Mouse (Mus musculus) bone marrow macrophage, adult 2 months (primary cell): Measurements from ENCODE around the gene 1700016K19Rik. TPM values are rescaled to one million over a fixed set of nuclear protein-coding genes. Genes with fewer than 3 reads are reported as not detected.
A peak's percentile ranks its signal among the peaks of the same experiment; 100 is the strongest.

Experiments used
- H3K27ac ChIP-seq: 2 replicates; pipeline ENCODE4 v1.5.1; 2012; ENCODE audit warnings: low read depth, low read length; ENCODE audit not compliant: insufficient read depth
- H3K4me1 ChIP-seq: 2 replicates; pipeline ENCODE4 v1.6.1; 2012; ENCODE audit warnings: low read length; ENCODE audit not compliant: control insufficient read depth, insufficient read depth
- H3K4me3 ChIP-seq: 2 replicates; pipeline ENCODE4 v1.5.1; 2012; ENCODE audit warnings: mild to moderate bottlenecking, low read length, moderate library complexity; ENCODE audit not compliant: insufficient read depth
- CTCF ChIP-seq: IDR thresholded peaks from 2 replicates; pipeline ENCODE4 v1.5.1; 2012; ENCODE audit warnings: low read depth, mild to moderate bottlenecking, low read length, moderate library complexity
- POLR2A ChIP-seq: IDR thresholded peaks from 2 replicates; pipeline ENCODE4 v1.6.1; 2012; ENCODE audit warnings: mild to moderate bottlenecking, low read depth, low read length, borderline replicate concordance
- polyA plus RNA-seq: library from polyadenylated mRNA; stranded (reverse); fragments of >200 nt; gene quantifications from 2 replicates; pipeline ENCODE4 v1.2.4, GENCODE M21; 2012; ENCODE audit not compliant: missing spikeins, insufficient read depth, insufficient read length

Gene 1700016K19Rik
- polyA plus RNA-seq, 1 experiment: not detected

GRCm38 (mm10) chr11:75966401-75967372 lies 33.0 kb upstream of the 1700016K19Rik start:
- Histone ChIP-seq H3K4me3 (peak overlapping the region; percentile 49), H3K27ac (no peak overlapping the region), H3K4me1 (no peaks in the 10 kb centered on the region)
- TF ChIP-seq CTCF (peak; percentile 79), POLR2A (no peak)

GRCm38 (mm10) chr11:75968761-75969160 lies 31.0 kb upstream of the 1700016K19Rik start:
- Histone ChIP-seq H3K27ac (no peak overlapping the region), H3K4me3 (no peak overlapping the region), H3K4me1 (no peaks in the 10 kb centered on the region)
- no peak for TF ChIP-seq CTCF
- TF ChIP-seq POLR2A: no peak

DNA sequence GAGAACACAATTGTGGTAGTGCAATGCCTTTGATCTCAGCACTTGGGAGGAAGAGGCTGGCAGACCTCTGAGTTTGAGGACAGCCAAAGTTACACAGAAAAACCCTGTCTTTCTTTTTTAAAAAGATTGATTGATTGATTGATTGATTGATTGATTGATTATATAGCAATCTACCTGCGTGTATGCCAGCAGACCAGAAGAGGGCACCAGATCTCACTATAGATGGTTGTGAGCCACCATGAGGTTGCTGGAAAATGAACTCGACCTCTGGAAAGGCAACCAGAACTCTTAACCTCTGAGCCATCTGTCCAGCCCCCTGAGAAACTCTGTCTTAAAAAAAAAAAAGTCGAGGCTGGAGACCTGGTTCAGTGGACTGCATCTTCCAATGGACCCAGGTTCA lies 29.1 kb upstream of the 1700016K19Rik start:
- H3K4me1 ChIP-seq: no peaks in the 10 kb centered on the region
- H3K4me3 ChIP-seq: no peak overlapping the region
- TF ChIP-seq POLR2A (no peak), CTCF (no peak)
- H3K27ac ChIP-seq: no peak overlapping the region

DNA sequence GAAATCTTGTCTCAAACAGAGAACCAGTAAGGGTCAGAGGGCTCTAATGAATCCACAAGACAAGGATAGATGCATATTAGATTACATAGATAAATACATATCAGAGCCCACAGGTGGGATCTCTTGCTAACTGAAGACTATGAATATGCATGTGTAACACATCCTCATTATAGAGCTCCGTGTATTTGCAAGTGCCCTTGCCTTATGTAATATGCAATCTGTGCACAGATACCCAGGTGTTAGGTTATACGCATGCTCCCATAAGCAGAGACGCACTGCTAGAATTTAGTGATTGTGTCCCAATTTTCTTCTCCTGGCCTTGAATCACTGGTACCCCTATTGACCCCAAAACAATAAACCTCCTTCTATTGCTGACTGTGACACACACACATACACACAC lies 27.5 kb upstream of the 1700016K19Rik start:
- H3K4me1 ChIP-seq: peaks cover 2% of the 10 kb centered on the region; the same call in 1 of the 2 replicates
- TF ChIP-seq POLR2A (no peak), CTCF (no peak)
- no peak overlapping the region for H3K27ac ChIP-seq

GRCm38 (mm10) chr11:75972916-75973567 lies 26.7 kb upstream of the 1700016K19Rik start:
- H3K4me3 ChIP-seq: no peak overlapping the region
- no peak for TF ChIP-seq POLR2A
- no peak for TF ChIP-seq CTCF
- H3K4me1 ChIP-seq: peaks cover 2% of the 10 kb centered on the region; the same call in 1 of the 2 replicates
- no peak overlapping the region for H3K27ac ChIP-seq

More for the DNA sequence above, 27.5 kb upstream of the 1700016K19Rik start:
- no peak overlapping the region for H3K4me3 ChIP-seq

DNA sequence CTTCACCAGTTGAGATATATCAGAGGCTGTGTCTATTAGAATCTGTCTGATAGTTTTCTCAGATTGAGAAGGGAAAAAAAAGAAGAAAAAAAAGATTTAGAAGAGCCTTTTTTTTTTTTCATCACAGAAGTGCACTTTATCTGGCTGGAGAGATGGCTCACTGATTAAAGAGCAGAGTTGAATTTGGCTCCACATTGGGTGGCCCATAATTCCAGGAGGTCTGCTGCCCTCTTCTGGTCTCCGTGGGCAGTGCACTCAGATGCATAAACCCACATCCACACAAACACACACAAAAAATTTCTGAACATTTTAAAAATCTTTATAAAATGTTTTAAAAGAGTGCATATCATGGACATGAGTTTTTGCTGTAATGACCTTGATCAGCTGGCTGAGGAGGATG lies 25.7 kb upstream of the 1700016K19Rik start:
- Histone ChIP-seq H3K27ac (no peak overlapping the region), H3K4me1 (peaks cover 2% of the 10 kb centered on the region; the same call in 1 of the 2 replicates), H3K4me3 (no peak overlapping the region)
- TF ChIP-seq CTCF: peak; percentile 32; the same call in 1 of the 2 replicates
- no peak for TF ChIP-seq POLR2A

DNA sequence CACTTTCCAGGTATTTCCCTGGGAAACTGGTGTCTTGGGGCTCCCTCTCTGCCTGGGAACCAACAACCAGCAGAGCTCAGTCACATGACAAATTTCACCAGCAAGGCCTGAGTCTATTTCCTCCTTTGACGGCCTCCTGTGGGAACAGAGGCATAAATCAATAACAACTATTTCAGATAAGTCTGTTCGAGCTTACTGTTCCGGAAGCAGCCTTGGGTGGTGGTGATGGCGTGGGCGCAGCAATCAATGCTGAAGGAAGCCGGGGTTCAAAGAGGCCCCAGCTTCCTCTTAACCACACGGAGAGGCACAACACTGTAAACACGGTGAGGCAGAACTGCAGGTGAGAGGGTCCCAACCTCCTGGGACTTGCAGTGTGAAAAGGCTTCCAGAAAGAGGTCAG lies 23.0 kb upstream of the 1700016K19Rik start:
- Histone ChIP-seq H3K4me1 (peaks cover 2% of the 10 kb centered on the region; the same call in 1 of the 2 replicates), H3K27ac (no peak overlapping the region), H3K4me3 (no peak overlapping the region)
- no peak for TF ChIP-seq CTCF
- no peak for TF ChIP-seq POLR2A

DNA sequence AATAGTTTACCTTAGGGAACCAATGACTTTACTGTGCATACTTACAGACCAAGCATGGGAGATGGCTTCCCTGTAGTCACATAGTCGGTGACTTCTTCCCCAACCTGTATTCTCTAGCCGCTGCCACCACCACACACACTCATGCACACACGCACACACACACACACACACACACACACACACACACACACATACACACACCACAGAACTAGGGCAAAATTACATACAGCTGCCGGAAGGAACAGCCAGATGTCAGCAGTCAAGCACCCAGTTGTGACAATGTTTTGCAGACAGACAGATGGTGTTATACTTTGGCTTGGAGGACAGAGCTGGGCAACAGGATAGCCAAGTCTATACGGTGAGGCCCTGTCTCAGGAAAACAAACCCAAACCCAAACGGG lies 21.7 kb upstream of the 1700016K19Rik start:
- Histone ChIP-seq H3K4me3 (no peak overlapping the region), H3K27ac (no peak overlapping the region), H3K4me1 (peaks cover 2% of the 10 kb centered on the region; the same call in 1 of the 2 replicates)
- TF ChIP-seq CTCF: no peak
- no peak for TF ChIP-seq POLR2A

DNA sequence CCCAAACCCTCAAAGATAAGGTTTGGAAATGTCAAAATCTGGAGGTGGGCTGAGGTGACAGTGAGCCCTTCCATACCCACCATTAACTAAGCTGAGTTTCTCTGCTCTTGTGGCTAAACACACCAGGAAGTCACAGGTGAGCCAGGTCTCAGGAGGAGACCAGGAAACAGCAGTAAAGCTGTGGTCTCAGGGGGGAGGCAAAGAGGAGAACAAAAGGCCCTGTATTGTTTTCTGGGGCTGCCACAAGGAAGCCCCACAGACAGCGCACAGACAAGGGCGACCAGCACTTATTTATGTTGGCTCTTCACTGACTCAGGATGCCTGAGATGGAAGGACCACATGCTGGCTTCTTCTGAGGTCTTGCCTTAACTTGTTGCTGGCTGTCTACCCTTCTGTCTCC lies 19.3 kb upstream of the 1700016K19Rik start:
- TF ChIP-seq POLR2A (no peak), CTCF (no peak)
- Histone ChIP-seq H3K27ac (no peak overlapping the region), H3K4me3 (no peak overlapping the region), H3K4me1 (peaks cover 2% of the 10 kb centered on the region; the same call in 1 of the 2 replicates)
